Mouse (Mus musculus) naive thymus-derived CD4-positive, alpha-beta T cell, adult 2 months (primary cell): Measurements from ENCODE around the gene Fam122b.

ENCODE experiments used
- DNase-seq: peaks from one replicate; pipeline ENCODE4 v3.0.0-alpha.2; 2011; ENCODE audit warnings: low read depth

Fam122b gene

DNA sequence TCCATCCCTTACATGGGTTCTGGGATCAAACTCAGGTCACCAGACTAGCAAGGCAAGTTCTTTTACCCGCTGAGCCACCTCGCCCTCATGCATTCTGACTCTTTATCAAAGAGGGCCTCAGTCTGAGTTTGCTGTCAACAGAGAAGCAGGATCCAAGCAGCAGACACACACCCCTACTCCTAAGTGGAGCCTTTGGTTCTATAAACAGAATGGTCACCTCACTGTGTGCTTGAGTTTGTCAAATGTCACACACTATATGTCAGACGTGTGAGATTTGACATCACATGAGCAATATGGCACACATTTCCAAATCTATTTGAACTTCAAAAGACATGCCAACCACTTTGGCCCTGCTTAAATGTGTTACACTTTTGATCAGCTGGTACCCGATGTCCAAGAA lies 71.9 kb downstream of the Fam122b start:
- no peak for DNase-seq

DNA sequence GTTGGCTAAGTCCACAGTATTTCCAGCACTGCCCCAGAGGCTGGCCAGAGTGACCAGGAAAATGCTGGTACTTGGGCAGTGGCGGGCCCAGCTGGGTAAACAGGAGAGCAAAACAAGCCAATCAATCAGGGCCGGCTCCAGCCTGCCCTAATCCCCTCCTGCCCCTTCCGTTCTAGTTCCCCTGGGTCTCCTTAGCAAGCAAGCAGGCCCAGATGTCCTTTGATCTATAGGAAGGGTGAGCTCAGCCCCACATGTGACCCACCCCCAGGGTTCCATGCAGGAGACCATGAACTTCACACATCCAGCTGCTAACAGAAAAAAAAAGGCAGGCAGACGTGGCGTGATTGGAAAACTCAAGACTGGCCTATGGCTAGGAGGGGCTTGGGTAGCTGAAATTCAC lies 73.2 kb downstream of the Fam122b start:
- no peak for DNase-seq
